Mouse (Mus musculus) megakaryocyte, embryonic 14.5 days (primary cell): ENCODE measurements around the gene Atg16l1.

Source experiments
- FLI1 ChIP-seq: IDR thresholded peaks from 2 replicates; pipeline ENCODE4 v1.6.1; 2012; ENCODE audit warnings: low read length, inconsistent platforms, mixed read lengths
- GATA1 ChIP-seq: IDR thresholded peaks from 3 replicates; pipeline ENCODE4 v1.6.1; 2012; ENCODE audit warnings: mixed read lengths, low read length, inconsistent platforms, borderline replicate concordance

GRCm38 (mm10) chr1:87730271-87730670 lies 25.4 kb upstream of the Atg16l1 start:
- no peak for TF ChIP-seq FLI1
- no peak for TF ChIP-seq GATA1
